Mouse (Mus musculus) kidney, adult 9 months (tissue): ENCODE data around the gene Gfral.

Experiments used
- DNase-seq: peaks from one replicate; pipeline ENCODE4 v3.0.0; 2022

The Gfral gene

GRCm38 (mm10) chr9:76213557-76213956, at the start of gene Gfral:
Gene Gfral (minus strand): TSS chr9:76213657.
- no peak for DNase-seq

GRCm38 (mm10) chr9:76257731-76258130, 44.3 kb upstream of the Gfral start:
- DNase-seq: no peak

- no peak for DNase-seq
These were observed 39.1 kb upstream of the Gfral start for GRCm38 (mm10) chr9:76252544-76252943.

GRCm38 (mm10) chr9:76252109-76252508, 38.7 kb upstream of the Gfral start:
- DNase-seq: no peak

GRCm38 (mm10) chr9:76242322-76242721, 28.9 kb upstream of the Gfral start:
- no peak for DNase-seq

DNA sequence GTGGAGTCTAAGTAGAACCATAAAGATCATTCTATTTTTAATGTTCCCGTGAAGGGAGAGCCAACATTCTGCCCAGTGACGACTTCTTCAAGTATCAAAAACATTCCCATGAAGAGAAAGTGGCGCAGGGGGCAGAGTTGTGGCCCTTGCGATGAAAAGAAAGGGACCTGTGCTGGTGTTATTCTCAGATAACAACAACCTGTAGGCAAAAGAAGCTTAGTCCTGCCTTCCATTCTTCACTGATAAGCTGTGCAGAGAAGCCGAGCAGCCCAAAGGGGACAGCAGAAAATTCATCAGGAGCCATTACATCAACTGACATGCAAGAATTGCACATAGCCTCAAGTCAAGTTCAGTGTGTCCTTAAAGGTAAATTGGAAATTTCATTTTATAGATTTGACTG, 24.5 kb upstream of the Gfral start:
- no peak for DNase-seq

DNA sequence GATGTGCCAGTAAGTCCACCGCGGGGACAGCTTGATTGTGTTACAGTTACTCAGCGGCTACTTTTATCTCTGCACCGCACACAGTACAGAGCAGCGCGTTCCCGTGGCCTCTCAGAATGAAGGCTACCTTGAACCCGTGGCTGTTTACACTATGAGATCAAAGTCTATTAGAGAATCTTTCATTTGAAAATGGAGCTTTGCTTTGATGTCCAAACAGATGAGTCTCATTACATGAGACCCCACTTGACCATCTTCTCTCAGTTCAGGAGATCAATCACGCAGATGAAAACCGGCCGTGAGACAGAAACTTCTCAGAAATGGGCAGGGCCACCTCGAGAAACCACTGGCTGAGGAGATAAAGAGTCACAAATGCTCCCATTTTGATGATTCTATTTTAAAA, 23.8 kb upstream of the Gfral start:
- no peak for DNase-seq

DNA sequence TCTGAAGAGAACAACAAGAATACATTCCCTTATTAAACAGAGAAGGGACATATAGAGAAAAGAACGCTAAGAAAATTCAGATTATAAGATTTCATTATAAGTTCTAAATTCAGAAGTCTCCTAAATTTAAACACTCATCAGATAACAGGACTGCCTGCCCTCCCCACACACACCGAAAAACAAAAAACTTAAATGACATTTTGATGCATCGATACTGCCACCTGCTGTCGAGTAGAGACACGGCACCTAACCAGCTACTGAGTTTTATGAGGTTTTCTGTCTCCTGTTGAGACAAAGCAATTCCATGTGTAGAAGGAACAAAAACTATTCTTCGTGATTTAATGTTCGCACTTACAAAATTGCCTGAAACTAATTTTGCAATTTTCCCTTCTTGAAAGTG, 23.2 kb upstream of the Gfral start:
- DNase-seq: peak; percentile 60

DNA sequence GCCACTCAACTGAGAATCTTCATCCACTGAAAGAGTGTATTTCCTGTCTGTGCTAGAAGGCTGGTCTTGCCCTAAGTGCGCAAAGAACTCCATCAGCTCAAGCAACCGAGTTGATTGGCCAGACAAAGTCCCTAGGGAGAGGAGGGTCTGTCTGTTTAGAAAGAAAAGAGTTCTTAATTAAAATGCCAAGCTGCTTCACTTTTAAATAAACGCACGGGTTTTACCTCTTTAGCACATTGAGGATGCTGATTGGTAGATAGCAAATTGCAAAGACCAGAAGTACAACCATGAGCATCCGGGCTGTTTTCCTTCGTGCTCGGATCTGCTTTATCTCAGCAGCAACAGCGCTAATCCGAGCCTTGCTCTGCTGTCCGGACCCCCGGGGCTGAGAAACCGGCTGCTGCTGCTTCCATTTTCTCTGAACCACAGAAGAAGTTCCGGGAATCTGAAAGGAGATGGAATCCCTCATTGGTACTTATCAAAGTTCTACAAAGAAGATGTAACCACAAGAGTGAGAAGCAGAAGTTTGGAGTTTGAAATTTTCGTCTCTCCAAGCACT, 22.6 kb upstream of the Gfral start:
- no peak for DNase-seq

DNA sequence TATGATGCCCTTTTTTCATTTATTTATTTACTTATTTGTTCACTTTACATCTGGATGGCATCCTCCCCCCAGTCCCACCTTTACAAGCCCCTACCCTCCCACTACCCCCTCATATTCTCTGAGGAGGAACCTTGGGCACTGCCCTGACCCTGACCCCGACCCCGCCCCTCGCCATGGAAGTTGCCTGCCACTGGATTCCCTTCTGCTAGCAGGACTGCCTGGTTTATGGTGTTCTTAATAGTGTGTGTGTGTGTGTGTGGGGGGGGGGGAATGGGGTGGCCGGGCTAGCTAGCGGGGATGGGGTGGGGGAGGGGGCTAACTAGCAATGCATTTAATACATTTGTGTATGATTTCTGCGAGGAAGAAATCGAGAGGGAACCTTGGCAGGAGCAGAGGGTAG, 21.4 kb upstream of the Gfral start:
- DNase-seq: no peak

- DNase-seq: no peak
These were observed 16.9 kb upstream of the Gfral start for GRCm38 (mm10) chr9:76230400-76230799.

- DNase-seq: no peak
These were observed 3.9 kb upstream of the Gfral start for GRCm38 (mm10) chr9:76217178-76217975.

DNA sequence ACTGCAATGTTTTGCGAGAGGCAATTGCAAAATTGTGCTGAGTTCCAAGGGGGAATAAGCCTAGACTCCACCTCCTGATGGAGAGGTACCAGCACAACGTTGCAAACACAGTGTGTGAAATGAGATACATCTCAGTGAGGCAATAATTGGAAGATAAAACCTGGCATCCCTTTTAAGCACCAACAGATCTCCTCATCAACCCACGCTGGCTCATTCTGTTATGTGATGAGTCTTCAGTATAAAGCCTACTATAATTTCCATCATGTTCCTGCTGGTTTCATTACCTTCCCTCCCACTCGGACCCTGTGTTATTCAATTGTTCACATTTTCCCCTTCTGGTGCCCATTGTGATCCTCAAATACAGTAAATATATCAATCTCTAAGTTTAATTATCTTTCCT, 1.2 kb upstream of the Gfral start:
- DNase-seq: no peak

DNA sequence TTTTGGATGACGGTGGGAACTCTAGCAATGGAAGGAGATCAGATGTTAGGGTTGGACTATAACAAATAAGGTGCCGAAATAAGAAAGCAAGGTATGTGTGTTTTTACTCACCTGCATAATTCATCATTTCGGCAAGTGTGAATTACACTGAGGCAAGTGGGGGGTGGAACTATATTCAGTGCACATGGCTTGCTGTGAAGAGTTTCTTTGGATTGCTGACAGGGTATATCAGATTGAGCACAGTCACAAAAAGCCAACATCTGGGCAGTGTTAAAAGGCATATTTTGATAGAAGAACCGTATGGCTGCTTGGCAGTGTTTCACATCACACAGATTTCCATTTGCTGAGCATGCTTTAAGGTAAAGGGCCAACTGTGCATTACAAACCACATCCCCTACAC, 16.5 kb downstream of the Gfral start:
- DNase-seq: no peak

DNA sequence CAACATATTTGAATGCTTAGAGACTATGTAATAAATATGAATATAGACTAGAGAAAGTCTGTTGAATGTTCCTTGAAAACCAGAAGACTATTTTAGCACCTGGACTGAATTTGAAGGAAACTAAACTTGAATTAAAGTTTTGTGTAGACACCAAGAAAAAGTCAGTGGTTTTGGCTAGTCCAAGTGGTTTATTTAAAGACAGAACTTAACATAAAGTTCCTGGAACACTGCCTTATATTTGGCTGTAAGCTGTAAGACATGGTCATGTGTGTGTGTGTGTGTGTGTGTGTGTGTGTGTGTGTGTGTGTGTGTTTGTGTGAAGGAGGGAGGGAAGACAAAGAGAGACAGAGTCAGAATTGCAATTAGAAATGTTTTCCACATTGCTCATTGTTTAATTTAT, 34.2 kb downstream of the Gfral start:
- no peak for DNase-seq

GRCm38 (mm10) chr9:76172686-76173295, 40.7 kb downstream of the Gfral start:
- DNase-seq: no peak

GRCm38 (mm10) chr9:76168355-76168754, 45.1 kb downstream of the Gfral start:
- DNase-seq: no peak

DNA sequence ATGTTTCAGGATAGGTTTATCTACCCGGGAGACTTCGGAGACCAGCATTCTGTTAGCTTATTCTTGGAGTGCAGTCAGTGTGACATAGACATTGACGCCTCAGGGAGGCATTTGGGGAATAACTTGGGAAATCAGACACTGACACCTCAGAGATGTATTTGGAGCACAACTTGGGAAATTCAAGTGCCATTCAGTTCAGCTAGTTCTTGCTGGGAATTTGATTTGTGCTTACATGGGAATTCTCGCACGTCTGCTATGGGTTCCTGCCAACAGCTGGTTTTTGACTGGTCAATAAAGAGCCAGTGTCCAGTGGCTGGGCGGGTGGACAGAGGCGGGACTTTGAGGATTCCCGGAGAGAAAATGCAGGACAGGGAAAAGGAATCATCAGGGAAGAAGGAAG, 51.0 kb downstream of the Gfral start:
- no peak for DNase-seq

DNA sequence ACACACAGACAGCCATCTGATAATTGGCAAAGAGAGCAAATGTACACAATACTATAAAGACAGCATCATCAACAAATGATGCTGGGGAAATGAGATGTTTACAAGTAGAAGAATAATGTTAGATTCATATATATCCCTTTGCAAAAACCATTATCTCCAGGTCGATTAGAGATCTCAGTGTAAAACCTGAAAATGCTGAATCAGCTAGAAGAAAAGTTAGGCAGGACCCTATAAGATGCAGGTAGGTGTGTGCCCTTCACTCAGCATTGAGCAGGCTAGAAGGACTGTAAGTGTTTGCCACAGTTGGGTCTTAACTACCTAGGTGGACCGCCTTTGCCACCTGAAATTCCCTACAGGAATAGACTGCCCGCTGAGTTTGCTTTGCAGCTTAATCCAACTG, 67.9 kb downstream of the Gfral start:
- DNase-seq: no peak

GRCm38 (mm10) chr9:76138378-76139109, 74.9 kb downstream of the Gfral start:
- DNase-seq: no peak

DNA sequence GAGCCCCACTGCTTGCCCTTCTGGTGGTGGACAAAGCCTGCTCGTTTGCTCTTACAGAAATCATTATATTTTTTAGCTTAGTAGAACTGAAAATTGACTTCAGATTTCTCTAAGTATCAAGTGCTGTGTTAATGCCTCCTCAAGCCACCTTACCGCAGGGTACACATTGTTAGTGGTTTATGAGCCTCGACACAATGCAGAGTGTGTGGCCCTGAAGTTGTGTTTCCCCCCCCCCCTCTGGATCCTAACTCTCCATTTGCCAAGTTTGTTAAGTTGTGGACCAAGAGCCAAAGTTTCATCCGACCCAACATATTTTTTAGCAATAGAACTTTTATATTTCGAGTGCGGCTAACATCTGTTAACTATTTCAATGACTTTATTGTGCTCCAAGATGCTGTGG, 79.4 kb downstream of the Gfral start:
- DNase-seq: no peak

GRCm38 (mm10) chr9:76129353-76129752, 84.1 kb downstream of the Gfral start:
- DNase-seq: no peak

- DNase-seq: no peak
These were observed 89.2 kb downstream of the Gfral start for GRCm38 (mm10) chr9:76124249-76124648.

GRCm38 (mm10) chr9:76122888-76123287, 90.6 kb downstream of the Gfral start:
- peak; percentile 69 for DNase-seq
